Mouse (Mus musculus) stomach, embryonic 14.5 days (tissue): ENCODE results near the gene Plxnd1. TPM values are rescaled to one million over a fixed set of nuclear protein-coding genes. Genes with fewer than 3 reads are reported as not detected.

ENCODE experiments used
- ATAC-seq: fragments of 200-750 bp; cut with Nextera tagmentation; 2 replicates; pipeline ENCODE4 v1.8.0; 2017; ENCODE audit warnings: low read depth, moderate TSS enrichment; ENCODE audit not compliant: insufficient number of reproducible peaks, insufficient read depth, low FRiP score
- H3K27ac ChIP-seq: fragments of 300-500 bp; sonication (generic); 2 replicates; pipeline ENCODE4 v1.5.1; 2014; ENCODE audit warnings: mild to moderate bottlenecking, low read length, moderate library complexity, mixed read lengths
- H3K27me3 ChIP-seq: fragments of 300-500 bp; sonication (generic); 2 replicates; pipeline ENCODE4 v1.6.1; 2014; ENCODE audit warnings: low read length, control low read depth, mixed read lengths; ENCODE audit not compliant: control insufficient read depth, insufficient read depth
- H3K36me3 ChIP-seq: fragments of 300-500 bp; sonication (generic); 2 replicates; pipeline ENCODE4 v1.6.1; 2014; ENCODE audit warnings: mild to moderate bottlenecking, control low read depth, low read length, moderate library complexity, mixed read lengths; ENCODE audit not compliant: control insufficient read depth, insufficient read depth
- H3K4me1 ChIP-seq: fragments of 300-500 bp; sonication (generic); 2 replicates; pipeline ENCODE4 v1.6.1; 2014; ENCODE audit warnings: low read length, control low read depth, mixed read lengths; ENCODE audit not compliant: control insufficient read depth, insufficient read depth
- H3K4me2 ChIP-seq: fragments of 300-500 bp; sonication (generic); replicated peaks from 2 replicates; pipeline ENCODE4 v1.6.1; 2014; ENCODE audit warnings: low read depth, low read length, control low read depth
- H3K4me3 ChIP-seq: fragments of 300-500 bp; sonication (generic); 2 replicates; pipeline ENCODE4 v1.5.1; 2014; ENCODE audit warnings: low read depth, low read length, control low read depth
- H3K9ac ChIP-seq: fragments of 300-500 bp; sonication (generic); replicated peaks from 2 replicates; pipeline ENCODE4 v1.6.1; 2014; ENCODE audit warnings: low read depth, mild to moderate bottlenecking, control low read depth, low read length, moderate library complexity, mixed read lengths
- H3K9me3 ChIP-seq: fragments of 300-500 bp; sonication (generic); 2 replicates; pipeline ENCODE4 v1.6.1; 2016; ENCODE audit warnings: low read depth, low read length, control low read depth; ENCODE audit not compliant: control insufficient read depth
- WGBS: fragments of 180-500 bp; shearing (Covaris S2); extraction: QIAGEN DNeasy Blood & Tissue Kit; methylation state at CpG from one replicate; pipeline ENCODE4 v1.1.7; 2014; 5-methylcytosine and 5-hydroxymethylcytosine counted together
- polyA plus RNA-seq: library from polyadenylated mRNA; unstranded; fragments of >200 nt; fragmentation: Nextera tagmentation; extraction: Ambion mirVana; gene quantifications from 2 replicates; pipeline ENCODE4 v1.2.1, GENCODE M21; 2014

Gene Plxnd1
- polyA plus RNA-seq, 1 experiment from 2014 or later = 44.5 TPM

DNA sequence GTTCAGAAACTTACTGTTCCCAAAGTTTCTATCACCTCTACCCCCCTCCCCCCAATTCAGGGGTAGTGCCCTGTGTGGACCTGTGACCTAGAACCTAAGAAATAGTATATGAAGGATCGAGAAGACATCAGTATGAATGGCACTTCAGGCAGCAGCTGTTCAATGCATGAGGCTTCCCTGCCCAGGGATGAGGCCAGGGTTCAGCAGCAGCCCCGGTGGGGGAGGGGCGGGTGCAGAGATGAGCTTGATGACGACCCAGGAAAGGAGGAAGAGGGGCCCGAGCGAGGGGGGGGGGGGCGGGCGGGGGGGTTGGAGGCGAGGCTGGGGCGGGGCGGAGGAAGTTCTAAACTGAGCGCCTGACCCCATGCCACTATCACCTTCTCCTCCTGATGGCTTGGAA is 53.7 kb downstream of the Plxnd1 start:
- H3K9ac ChIP-seq = no peak overlapping the region
- H3K4me2 ChIP-seq = no peak overlapping the region
- peaks cover 11% of the 10 kb centered on the region; the same call in 1 of the 2 replicates for H3K4me1 ChIP-seq
- no peak overlapping the region for H3K27ac ChIP-seq
- WGBS = 8% methylated on average over 7 of the region's 12 CpGs
- no peaks in the 10 kb centered on the region for H3K36me3 ChIP-seq
- no peak overlapping the region for H3K4me3 ChIP-seq
- H3K9me3 ChIP-seq = no peaks in the 10 kb centered on the region
- ATAC-seq = no peak
- no peaks in the 10 kb centered on the region for H3K27me3 ChIP-seq

DNA sequence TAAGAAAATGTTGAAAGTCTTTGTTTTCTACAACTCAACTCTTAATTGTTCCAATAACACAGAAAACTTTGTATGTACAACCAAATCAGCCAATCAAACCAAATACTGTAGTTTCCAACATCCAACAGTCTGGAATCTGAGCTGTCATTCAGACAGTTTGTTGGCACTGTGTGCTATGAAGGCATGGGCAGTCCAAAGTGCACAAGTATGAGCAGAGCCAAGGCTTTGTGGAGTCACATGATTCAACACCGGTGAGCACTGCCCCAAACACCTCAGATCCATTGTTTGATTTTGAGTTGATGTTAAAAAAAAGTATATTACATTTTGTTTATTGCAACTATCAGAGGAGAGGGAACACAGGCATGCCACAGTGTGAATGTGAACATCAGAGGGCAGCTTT is 54.2 kb downstream of the Plxnd1 start:
- no peak overlapping the region for H3K4me3 ChIP-seq
- H3K27me3 ChIP-seq = no peaks in the 10 kb centered on the region
- H3K9me3 ChIP-seq = no peaks in the 10 kb centered on the region
- H3K36me3 ChIP-seq = no peaks in the 10 kb centered on the region
- no peak overlapping the region for H3K9ac ChIP-seq
- peaks cover 11% of the 10 kb centered on the region; the same call in 1 of the 2 replicates for H3K4me1 ChIP-seq
- ATAC-seq = no peak
- WGBS = 50% methylated on average over 1 of the region's 1 CpGs
- no peak overlapping the region for H3K27ac ChIP-seq
- H3K4me2 ChIP-seq = no peak overlapping the region

DNA sequence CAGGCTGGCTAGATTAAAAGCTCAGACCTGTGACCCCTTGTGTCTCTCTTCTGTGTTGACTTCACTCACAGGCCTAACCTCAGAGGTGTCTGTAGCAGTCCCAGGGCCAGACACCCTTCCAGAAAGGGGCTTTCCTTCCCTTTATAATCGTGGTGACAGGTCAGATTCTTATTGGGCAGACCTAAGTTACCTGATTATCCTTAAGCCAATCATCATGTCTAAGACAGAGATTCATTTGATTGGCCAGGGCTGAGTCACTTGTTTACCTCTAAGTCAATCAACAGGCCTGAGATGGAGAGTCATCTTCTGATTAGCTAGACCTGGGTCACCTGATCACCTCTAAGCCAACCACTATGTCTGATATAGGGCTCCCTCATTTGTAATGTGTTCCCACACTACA is 56.0 kb downstream of the Plxnd1 start:
- Histone ChIP-seq H3K4me2 (no peak overlapping the region), H3K4me3 (no peak overlapping the region), H3K27me3 (no peaks in the 10 kb centered on the region), H3K4me1 (peaks cover 11% of the 10 kb centered on the region; the same call in 1 of the 2 replicates), H3K9ac (no peak overlapping the region), H3K9me3 (no peaks in the 10 kb centered on the region), H3K27ac (no peak overlapping the region), H3K36me3 (no peaks in the 10 kb centered on the region)
- no peak for ATAC-seq
- WGBS = 48% methylated on average over 1 of the region's 1 CpGs

DNA sequence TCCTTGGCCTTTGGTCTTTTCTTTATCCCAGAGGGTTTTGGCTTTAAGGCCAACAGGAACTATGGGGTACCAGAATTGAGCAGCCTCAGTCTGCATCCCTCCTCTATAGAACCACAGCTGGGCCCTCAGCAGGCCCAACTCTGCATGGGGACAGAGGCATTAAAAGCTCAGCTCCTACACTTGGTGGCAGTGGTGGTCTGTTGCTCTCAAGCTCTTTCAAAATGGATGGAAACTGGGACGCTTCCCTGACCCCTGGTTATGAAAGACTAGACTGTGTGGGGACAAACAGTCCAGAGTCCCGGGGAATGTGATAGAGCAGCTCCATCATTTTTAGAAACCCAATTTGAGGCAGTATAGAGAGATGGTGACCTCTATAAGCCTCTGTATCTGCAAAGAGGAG is 56.8 kb downstream of the Plxnd1 start:
- H3K4me2 ChIP-seq = no peak overlapping the region
- H3K27me3 ChIP-seq = no peaks in the 10 kb centered on the region
- peaks cover 11% of the 10 kb centered on the region; the same call in 1 of the 2 replicates for H3K4me1 ChIP-seq
- H3K27ac ChIP-seq = no peak overlapping the region
- H3K4me3 ChIP-seq = no peak overlapping the region
- ATAC-seq = no peak
- H3K36me3 ChIP-seq = no peaks in the 10 kb centered on the region
- H3K9ac ChIP-seq = no peak overlapping the region
- WGBS = 88% methylated on average over 2 of the region's 2 CpGs
- no peaks in the 10 kb centered on the region for H3K9me3 ChIP-seq

DNA sequence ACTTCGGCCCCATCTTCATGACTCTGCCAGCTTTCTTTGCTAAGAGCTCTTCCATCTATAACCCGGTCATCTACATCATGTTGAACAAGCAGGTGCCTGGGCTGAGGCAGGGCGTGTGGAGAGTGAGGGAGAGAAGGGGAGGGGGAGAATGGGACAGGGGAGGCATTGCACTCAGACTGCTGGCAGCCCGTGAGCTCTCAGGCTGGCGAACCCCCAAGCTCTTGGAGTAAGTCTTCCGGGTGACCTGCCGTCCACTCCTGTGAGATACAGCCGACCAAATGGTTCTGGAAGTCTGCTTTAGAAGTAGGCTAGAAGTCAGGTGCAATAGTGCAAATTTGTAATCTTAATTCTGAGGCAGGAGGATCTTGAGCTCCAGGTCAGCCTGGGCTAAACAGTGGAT is 59.3 kb downstream of the Plxnd1 start:
- WGBS = 86% methylated on average over 8 of the region's 8 CpGs
- no peaks in the 10 kb centered on the region for H3K27me3 ChIP-seq
- no peak overlapping the region for H3K4me2 ChIP-seq
- ATAC-seq = no peak
- no peaks in the 10 kb centered on the region for H3K9me3 ChIP-seq
- H3K4me1 ChIP-seq = no peaks in the 10 kb centered on the region
- H3K27ac ChIP-seq = no peak overlapping the region
- no peak overlapping the region for H3K4me3 ChIP-seq
- no peaks in the 10 kb centered on the region for H3K36me3 ChIP-seq
- H3K9ac ChIP-seq = no peak overlapping the region

DNA sequence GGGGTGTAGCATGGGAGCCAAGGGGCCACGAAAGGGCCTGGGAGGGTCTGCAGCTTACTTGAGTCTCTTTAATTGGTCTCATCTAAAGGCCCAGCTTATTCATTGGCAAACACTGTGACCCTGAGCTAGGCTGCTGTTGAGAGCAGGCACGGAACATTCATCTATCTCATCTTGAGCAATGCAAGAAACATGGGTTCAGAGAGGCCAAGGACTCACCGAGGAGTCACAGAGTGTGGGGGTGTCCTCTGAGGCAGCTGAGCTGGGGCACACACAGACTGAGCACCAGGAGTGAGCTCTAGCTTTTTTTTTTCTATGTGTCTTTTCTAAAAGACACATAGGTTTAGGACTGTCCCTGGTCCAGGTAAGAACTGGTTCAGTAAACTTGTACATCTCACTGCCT is 62.4 kb downstream of the Plxnd1 start:
- H3K9ac ChIP-seq = no peak overlapping the region
- H3K4me2 ChIP-seq = no peak overlapping the region
- H3K36me3 ChIP-seq = no peaks in the 10 kb centered on the region
- no peaks in the 10 kb centered on the region for H3K27me3 ChIP-seq
- H3K27ac ChIP-seq = no peak overlapping the region
- H3K9me3 ChIP-seq = no peaks in the 10 kb centered on the region
- 91% methylated on average over 3 of the region's 3 CpGs for WGBS
- H3K4me1 ChIP-seq = peaks cover 12% of the 10 kb centered on the region
- no peak overlapping the region for H3K4me3 ChIP-seq
- no peak for ATAC-seq

DNA sequence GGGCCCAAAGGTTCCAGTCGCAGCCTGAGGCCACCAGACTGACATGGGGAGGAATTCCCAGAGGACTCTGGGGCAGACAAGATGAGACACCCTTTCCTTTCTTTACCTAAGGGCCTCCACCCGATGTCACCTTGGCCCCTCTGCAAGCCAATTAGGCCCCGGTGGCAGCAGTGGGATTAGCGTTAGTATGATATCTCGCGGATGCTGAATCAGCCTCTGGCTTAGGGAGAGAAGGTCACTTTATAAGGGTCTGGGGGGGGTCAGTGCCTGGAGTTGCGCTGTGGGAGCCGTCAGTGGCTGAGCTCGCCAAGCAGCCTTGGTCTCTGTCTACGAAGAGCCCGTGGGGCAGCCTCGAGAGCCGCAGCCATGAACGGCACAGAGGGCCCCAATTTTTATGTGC is 63.2 kb downstream of the Plxnd1 start, which contains the start of gene Rho:
TSS of gene Rho (plus strand) at position 110 of the 400 bp plus-strand sequence.
- Histone ChIP-seq H3K36me3 (no peaks in the 10 kb centered on the region), H3K4me1 (peaks cover 12% of the 10 kb centered on the region), H3K4me3 (no peak within 1 kb of the TSS), H3K9ac (no peak within 1 kb of the TSS), H3K4me2 (no peak within 1 kb of the TSS), H3K27me3 (no peaks in the 10 kb centered on the region), H3K27ac (no peak within 1 kb of the TSS), H3K9me3 (no peaks in the 10 kb centered on the region)
- ATAC-seq = no peak
- WGBS = 81% methylated on average over 14 of the region's 14 CpGs

DNA sequence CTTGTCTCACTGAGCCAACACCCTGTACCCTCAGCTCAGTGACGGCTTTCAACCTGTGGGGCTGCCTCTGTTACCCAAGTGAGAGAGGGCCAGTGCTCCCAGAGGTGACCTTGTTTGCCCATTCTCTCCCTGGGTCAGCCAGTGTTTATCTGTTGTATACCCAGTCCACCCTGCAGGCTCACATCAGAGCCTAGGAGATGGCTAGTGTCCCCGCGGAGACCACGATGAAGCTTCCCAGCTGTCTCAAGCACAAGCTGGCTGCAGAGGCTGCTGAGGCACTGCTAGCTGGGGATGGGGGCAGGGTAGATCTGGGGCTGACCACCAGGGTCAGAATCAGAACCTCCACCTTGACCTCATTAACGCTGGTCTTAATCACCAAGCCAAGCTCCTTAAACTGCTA is 64.8 kb downstream of the Plxnd1 start:
- no peak overlapping the region for H3K4me2 ChIP-seq
- no peaks in the 10 kb centered on the region for H3K9me3 ChIP-seq
- no peaks in the 10 kb centered on the region for H3K36me3 ChIP-seq
- H3K4me3 ChIP-seq = no peak overlapping the region
- no peaks in the 10 kb centered on the region for H3K27me3 ChIP-seq
- H3K4me1 ChIP-seq = peaks cover 12% of the 10 kb centered on the region
- WGBS = 26% methylated on average over 5 of the region's 5 CpGs
- ATAC-seq = no peak
- H3K9ac ChIP-seq = no peak overlapping the region
- H3K27ac ChIP-seq = no peak overlapping the region
